Mouse (Mus musculus) kidney, postnatal 25 days (tissue): Measurements from ENCODE around the gene Plekhg6.

Experiments
- DNase-seq, 2 experiments: peaks; one replicate each; pipeline ENCODE4 v3.0.0; 2021; ENCODE audit warnings: mixed read lengths in 2 of 2

Plekhg6 gene

DNA sequence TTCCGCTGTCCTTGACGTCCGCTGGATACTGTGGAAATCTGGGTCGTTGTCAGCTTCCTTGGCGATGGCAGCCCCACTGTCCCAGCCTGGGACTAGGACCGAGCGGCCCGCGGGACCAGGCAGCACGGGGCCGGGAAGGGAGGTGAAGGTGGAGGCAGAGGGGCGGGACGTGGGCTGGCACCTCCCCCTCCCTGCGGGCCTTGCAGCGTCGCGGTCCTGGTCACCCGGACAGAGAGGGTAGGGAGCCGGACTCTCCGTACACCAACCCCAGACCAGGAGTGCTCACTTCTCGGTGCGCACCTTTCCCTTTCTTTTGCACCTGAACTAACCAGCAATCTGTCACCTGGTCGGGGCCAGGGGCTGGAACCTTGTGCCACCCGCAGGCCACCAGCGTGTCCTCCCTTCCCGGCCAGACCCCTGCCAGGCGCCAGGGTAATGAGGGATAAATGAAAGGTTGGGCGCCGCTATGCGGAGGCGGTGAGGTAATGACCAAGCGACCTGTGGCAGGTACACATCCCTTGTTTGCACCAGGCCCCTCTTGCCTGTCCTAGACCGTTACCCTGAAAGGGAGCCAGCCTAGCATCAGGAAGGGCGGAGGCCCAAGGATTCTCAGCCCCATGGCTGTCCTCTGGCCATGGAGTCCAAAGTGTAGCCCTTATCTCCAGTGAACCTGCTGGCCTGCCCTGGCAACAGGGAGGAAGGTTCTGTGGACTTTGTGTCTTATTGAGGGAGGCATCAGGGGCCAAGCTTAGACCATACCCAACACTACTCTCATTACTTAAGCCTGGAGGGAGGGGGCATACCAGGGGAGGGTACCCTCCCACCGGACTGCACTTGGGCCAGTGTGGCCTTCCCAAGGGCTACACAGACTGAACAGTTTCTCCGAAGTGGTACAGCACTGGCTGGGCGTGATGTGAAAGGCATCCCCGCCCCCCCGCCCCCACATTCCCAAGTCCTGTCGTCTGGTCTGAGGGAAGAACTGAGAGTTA is at the start of gene Plekhg6:
Plekhg6 (minus strand) TSS at position 422 of the 989 bp plus-strand sequence.
- peak; percentile 77 to 89 for DNase-seq

DNA sequence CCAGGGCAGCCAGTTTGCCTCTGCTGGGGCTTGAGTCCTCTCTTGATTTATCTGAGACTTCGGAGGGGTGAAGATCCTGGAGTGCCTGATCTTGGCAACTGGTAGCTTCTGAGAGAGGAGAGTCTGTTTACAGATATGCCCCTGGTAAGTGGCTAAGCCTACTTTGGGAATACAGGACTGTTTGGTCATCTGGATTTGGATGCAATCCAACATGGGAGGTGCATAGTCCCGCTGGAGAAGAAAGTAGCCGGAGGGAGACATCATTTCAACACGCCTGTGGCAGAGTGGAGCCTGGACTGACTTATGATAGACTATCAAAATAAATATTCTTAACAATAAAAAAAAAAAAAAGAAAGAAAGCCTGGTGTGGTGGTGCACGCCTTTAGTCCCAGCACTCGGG is 49.1 kb upstream of the Plekhg6 start:
- DNase-seq, result no peak

GRCm38 (mm10) chr6:125426383-125427360 is 46.1 kb upstream of the Plekhg6 start:
- peak; percentile 83 to 86 for DNase-seq

GRCm38 (mm10) chr6:125425205-125426090 is 44.9 kb upstream of the Plekhg6 start:
- DNase-seq, result no peak

DNA sequence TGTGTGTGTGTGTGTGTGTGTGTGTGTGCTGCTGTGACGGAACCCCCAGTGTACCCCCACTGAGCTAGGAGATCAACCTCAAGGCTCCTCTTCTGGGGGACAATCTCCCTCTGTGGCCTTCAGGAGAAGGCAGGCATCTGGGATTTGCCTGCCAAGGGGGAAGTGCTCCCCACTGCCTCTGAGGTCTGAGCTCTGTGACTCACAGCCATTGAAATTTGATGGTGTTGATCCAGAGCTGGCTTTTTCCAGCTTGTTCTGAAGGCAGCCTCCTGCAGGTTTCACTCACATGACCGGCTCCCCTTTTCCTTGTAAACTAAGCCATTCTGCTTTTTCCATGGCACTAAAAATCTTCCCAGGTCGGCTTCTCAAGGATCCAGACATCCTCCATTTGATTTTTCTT is 43.6 kb upstream of the Plekhg6 start:
- peak; percentile 16 to 63 for DNase-seq

GRCm38 (mm10) chr6:125423507-125423906 is 42.9 kb upstream of the Plekhg6 start:
- no peak for DNase-seq

DNA sequence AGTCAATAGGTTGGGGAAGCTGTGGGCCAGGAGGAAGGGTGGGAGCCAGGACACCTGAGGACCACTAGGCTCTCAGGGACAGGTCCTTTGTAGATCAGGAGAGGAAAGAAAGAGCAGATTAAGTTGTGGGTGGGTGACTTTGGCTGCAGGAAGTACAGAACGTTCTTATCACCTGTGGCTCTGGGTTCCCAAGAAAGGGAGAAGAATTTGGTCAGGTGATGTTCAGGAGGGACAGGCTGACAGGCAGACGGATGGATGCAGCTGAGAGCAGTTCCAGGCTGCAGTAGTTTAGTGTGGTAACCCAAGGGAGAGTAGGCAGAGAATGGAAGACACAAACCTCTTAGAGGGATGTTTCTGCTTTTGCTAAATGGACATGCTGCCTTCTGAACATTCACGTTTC is 42.5 kb upstream of the Plekhg6 start:
- DNase-seq, result no peak

DNA sequence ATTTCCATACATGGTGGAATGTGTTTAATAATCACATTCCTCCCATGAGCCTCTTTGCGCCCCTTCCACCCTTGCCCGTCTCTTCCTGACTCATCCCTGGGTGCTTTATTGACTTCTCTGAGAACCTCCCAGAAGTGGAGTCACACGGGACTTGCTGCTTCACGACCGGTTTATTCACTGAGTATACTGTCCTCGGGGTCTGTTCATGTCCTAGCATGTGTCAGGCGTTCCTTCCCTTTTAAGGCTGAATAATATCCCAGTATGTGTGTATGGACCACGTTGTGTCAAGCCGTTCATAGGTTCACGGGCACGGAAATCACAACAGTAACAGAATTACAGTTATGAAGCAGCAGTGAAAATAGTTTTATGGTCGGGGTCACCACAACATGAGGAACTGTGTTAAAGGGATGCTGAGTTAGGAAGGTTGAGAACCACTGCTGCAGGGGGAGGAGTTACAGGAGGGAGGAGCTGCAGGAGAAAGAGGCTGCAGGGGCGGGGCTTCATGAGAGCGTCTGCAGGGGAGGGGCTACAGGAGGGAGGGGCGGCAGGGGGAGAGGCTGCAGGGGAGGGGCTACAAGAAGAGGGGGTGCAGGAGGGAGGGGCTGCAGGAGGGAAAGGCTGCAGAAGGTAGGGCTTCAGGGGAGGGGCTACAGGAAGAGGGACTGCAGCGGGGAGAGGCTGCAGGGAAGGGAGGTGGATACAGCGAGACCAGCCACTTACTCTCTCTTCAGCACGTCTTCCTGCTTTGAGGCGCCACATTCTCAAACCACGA is 41.6 kb upstream of the Plekhg6 start:
- DNase-seq, result peak; percentile 83 to 85

DNA sequence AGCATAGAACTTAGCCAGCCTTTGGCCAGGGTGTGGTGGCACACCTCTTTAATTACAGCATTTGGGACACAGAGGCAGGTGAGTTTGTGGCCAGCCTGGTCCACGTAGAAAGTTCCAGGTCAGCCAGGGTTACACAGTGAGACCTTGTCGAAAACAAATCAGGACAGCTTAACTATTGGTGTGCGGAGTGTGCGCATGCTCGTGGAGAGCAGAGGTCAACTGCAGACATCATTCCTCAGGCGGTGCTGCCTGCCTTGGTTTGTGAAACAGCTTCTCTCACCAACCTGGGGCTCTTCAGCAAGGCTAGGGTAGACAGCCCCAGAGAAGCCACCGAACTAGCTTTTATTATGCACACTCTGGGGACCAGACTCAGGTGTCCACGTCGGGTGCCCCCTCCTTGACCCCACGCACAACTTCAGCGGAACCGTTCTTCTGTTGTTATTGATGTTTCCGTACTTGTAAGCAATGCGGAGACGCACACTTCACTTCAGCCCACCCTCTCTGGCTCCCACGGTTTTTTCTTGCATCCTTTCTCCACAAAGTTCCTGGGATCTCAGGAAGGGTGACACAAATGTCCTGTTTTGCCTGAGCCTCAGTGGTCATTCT is 40.0 kb upstream of the Plekhg6 start:
- DNase-seq, result peak in 1 of 2 experiments; percentile 44

DNA sequence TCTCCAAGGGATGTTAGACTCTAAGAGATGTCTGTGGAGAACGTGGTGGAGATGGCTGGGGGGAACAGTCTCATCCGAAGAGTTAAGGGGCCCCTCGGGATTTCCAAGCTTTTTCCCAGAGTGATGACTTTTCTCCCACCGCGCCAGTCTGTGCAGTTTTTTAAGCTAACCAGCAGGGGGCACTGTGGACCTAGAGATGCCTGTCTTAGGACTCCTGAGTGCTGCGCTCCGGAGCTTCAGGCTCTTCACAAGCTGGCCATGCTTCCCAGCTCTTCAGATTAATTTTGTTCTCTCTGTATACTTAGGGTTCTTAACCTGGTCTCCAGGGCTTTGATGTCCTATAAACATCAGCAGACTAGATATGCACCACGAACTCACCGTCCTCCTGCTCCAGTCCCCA is 38.2 kb upstream of the Plekhg6 start:
- peak; percentile 70 to 82 for DNase-seq

DNA sequence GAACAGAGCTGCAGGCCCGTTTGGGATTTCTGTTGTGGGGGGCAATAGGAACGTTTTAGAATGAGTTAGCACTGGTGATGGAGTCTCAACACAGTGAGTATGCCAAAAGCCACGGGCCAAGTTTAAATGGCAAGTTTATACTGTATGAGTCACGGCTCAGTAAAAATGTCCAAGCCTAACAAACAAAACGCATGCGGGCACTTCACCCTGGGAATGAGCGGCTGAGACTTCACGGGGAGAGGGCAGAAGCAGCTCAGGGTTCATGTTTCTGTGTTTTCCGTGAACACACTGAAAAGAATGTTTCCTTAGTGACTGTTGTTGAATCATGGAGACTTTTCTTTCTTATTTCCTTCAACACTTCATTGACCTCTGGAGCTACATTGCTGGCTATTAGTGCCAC is 32.7 kb upstream of the Plekhg6 start:
- peak in 1 of 2 experiments; percentile 41 for DNase-seq

GRCm38 (mm10) chr6:125411661-125412060 is 31.1 kb upstream of the Plekhg6 start:
- no peak for DNase-seq

DNA sequence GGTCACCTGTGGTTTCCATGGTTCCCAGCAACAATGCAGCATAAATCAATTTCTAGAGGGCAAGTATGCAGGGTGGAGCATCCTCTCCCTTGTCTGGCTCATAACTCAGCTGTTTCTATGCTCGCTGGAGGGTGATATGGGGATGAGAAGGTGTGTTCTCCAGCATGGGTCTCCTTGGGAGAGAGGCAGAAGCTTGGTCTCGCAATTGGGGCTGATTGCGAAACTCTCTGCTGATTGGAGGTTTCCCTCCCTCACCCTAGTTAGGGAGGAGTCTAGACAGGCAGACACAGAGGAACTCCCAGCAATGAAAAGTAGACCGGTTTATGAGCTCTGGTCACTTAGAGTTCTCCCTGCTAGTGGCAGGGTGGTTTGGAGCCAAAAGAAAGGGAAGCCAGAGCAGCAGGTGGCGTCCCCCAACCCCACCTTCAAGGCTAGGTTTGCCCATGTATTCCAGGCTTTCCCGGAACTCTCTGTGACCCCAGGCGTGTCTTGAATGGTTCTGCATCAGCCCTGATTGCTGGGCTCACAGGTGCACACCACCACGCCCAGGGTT is 30.5 kb upstream of the Plekhg6 start:
- peak in 1 of 2 experiments; percentile 31 for DNase-seq

DNA sequence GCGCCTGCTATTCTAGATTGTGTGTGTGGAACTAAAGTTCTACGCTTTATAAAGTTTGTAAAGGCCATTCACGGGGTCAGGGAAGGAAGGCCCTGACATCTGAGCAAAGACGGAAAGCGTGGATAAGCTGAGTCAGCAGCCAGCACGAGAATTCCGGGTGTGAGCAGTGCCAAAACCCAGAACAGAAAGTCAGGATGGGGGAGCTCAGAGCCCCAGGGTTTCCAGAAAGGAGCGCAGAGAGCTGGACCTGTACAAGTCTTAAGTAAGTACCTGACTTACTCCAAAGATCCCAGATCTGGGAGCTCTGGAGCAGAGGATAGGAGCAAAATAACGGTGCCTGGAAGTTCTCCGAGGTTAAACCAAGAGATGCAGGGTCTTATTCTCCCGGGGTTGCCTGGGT is 30.0 kb upstream of the Plekhg6 start:
- peak in 1 of 2 experiments; percentile 17 for DNase-seq

GRCm38 (mm10) chr6:125407657-125408056 is 27.1 kb upstream of the Plekhg6 start:
- DNase-seq, result no peak

DNA sequence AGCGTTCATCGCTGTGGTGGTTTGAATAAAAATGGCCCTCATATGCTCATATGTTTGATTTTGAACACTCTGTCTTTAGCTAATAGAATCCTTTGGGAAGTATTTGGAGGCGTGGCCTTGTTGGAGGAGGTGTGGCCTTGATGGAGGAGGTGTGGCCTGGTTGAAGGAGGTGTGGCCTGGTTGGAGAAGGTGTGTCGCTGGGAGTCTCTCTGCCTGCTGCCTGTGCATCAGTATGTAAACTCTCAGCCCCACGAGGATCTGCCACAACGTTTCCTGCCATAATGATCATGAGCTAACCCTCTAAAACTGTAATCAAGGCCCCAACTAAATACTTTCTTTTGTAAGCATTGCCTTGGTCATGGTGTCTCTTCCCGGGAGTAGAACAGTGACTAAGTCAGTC is 26.6 kb upstream of the Plekhg6 start:
- no peak for DNase-seq

- peak in 1 of 2 experiments; percentile 28 for DNase-seq
Observed at GRCm38 (mm10) chr6:125405461-125406382, 25.1 kb upstream of the Plekhg6 start.

- DNase-seq, result no peak
Observed at GRCm38 (mm10) chr6:125389853-125390252, 9.3 kb upstream of the Plekhg6 start.

DNA sequence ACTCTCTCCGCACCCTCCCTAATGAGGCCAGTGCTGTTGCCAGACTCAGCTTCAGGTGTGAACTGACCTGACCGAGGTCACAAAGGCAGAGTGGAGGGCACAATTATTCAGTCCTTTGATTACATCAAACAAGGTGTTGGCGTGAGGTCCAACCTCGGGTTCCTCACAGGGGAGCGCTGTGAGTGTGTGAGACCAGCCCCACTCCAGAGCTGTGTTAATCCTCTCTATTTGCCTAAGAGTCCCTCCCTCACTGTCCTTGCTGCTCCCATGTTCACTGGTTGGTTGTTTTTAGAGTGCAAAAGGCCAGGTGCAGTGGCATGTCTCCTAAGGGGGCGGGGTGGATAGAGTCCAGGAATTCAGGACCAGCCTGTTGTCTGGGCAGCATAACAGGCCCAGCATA is 5.5 kb upstream of the Plekhg6 start:
- peak in 1 of 2 experiments; percentile 38 for DNase-seq
